Comparison of ENCODE assay signal across 16 mouse cellular contexts in the genomic region with DNA sequence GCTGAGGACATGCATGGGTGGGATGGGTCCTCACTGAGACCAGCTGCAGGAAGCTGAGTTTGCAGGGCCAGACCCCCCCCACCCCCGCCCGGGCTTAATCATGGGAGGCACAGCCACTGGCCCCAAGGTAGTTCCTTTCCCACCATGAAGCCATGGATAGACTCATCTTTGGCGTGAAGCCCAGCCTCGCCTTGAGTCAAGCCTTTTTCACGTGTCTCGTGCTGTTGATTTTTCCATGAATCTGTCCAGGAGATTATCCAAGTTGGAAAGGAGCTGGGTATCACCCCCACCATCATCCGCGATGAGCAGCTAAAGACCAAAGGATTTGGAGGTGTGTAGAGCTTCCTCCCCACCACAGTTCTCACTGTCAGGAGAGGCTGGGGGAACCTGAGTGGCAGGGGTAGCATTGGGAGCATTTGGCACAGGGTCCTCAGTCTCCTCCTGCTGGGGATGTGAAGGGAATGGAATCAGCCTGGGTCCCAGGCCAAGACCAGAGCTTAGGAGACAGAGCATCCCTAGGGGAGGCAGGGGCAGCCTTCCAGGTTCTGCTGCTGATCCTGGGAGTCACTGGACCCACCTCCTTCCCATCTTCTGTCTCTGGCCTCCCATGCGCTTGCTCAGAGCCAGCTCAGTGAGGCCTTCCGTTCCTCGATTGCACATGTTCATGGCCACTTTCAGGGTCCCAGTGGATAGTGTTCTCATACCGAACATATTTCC. TPM values are rescaled to one million over a fixed set of nuclear protein-coding genes. Genes with fewer than 3 reads are reported as not detected.
DNase-seq lines count a peak whose midpoint lies in the region; ATAC-seq lines count a peak whose summit lies in the region.
"Had no signal": no experiment of that assay in that cellular context is flagged by ENCODE, and none has a peak within 500 bp of the region (broad histone marks: within the 10 kb centered on the region; RNA-seq: fewer than 3 reads in every experiment).

No protein-coding gene starts in this region.

- peaks cover 12% of the 10 kb centered on the region for H3K4me1 ChIP-seq in heart, embryonic 11.5 days (ENCODE audit: control insufficient read depth, insufficient read depth, low read length)
- peaks cover 13% of the 10 kb centered on the region; the same call in 1 of the 2 replicates for H3K4me1 ChIP-seq in neural tube, embryonic 15.5 days
- H3K4me1 ChIP-seq in forebrain, embryonic 11.5 days (replicated peaks; ENCODE audit: control insufficient read depth, insufficient read depth, low read length): peaks cover 8% of the 10 kb centered on the region; the same call in 1 of the 2 replicates

- H3K4me2 ChIP-seq in heart, embryonic 11.5 days: no peak overlapping the region
- no peak overlapping the region for H3K4me2 ChIP-seq in neural tube, embryonic 15.5 days
- no peak overlapping the region for H3K4me2 ChIP-seq in forebrain, embryonic 11.5 days (ENCODE audit: low read depth, low read length, severe bottlenecking)
- H3K4me2 ChIP-seq: neural tube, embryonic 13.5 days; stomach, embryonic 15.5 days had no signal

- H3K9me3 ChIP-seq in heart, embryonic 11.5 days (replicated peaks; ENCODE audit: control insufficient read depth, low read length): no peaks in the 10 kb centered on the region
- no peaks in the 10 kb centered on the region for H3K9me3 ChIP-seq in neural tube, embryonic 15.5 days (replicated peaks)
- no peaks in the 10 kb centered on the region for H3K9me3 ChIP-seq in forebrain, embryonic 11.5 days (ENCODE audit: control insufficient read depth, low read length)
- H3K9me3 ChIP-seq: neural tube, embryonic 13.5 days; stomach, embryonic 15.5 days had no signal

- H3K9ac ChIP-seq in heart, embryonic 11.5 days (ENCODE audit: low read depth, low read length): no peak overlapping the region
- H3K9ac ChIP-seq in neural tube, embryonic 15.5 days (replicated peaks): no peak overlapping the region
- no peak overlapping the region for H3K9ac ChIP-seq in forebrain, embryonic 11.5 days (ENCODE audit: low read length)
- H3K9ac ChIP-seq: liver, embryonic 14.5 days; neural tube, embryonic 13.5 days; stomach, embryonic 15.5 days had no signal

- ATAC-seq in heart, embryonic 11.5 days (replicated peaks; ENCODE audit: insufficient number of reproducible peaks, low FRiP score, low TSS enrichment): no peak
- no peak for ATAC-seq in neural tube, embryonic 15.5 days (ENCODE audit: low FRiP score)
- no peak for ATAC-seq in forebrain, embryonic 11.5 days (replicated peaks; ENCODE audit: low FRiP score)

- 86% methylated on average over 12 of the region's 12 CpGs for WGBS in heart, embryonic 11.5 days (ENCODE audit: insufficient replicate concordance)
- WGBS in neural tube, embryonic 15.5 days: 88% methylated on average over 12 of the region's 12 CpGs
- 96% methylated on average over 12 of the region's 12 CpGs for WGBS in forebrain, embryonic 11.5 days

- H3K27ac ChIP-seq in heart, embryonic 11.5 days (ENCODE audit: low read depth, low read length): no peak overlapping the region
- no peak overlapping the region for H3K27ac ChIP-seq in neural tube, embryonic 15.5 days (replicated peaks)
- no peak overlapping the region for H3K27ac ChIP-seq in forebrain, embryonic 11.5 days (ENCODE audit: low read depth, low read length)
- H3K27ac ChIP-seq: liver, embryonic 14.5 days; neural tube, embryonic 13.5 days; stomach, embryonic 15.5 days had no signal

- no peaks in the 10 kb centered on the region for H3K27me3 ChIP-seq in heart, embryonic 11.5 days (ENCODE audit: control insufficient read depth, insufficient read depth, low read length)
- H3K27me3 ChIP-seq in neural tube, embryonic 15.5 days (replicated peaks): no peaks in the 10 kb centered on the region
- H3K27me3 ChIP-seq in forebrain, embryonic 11.5 days (ENCODE audit: control insufficient read depth, insufficient read depth, low read length): no peaks in the 10 kb centered on the region
- H3K27me3 ChIP-seq: neural tube, embryonic 13.5 days; stomach, embryonic 15.5 days had no signal

- peak; percentile 35 to 48 for DNase-seq in heart, adult 18-20 months
- DNase-seq in NIH3T3 (ENCODE audit: low read depth): peak; percentile 52
- DNase-seq in adrenal gland, postnatal 36 days: peak; percentile 26 to 59
- peak; percentile 69 to 83 for DNase-seq in gastrocnemius, postnatal 4 days (ENCODE audit: low spot score in 2 of 2)
- DNase-seq in T-cell, adult 2 months (ENCODE audit: low spot score): no peak
- no peak for DNase-seq in forebrain, embryonic 11.5 days (ENCODE audit: low spot score)
- DNase-seq: cerebellum, postnatal 36 days; lung, postnatal 14 days; retina, postnatal 1 day; spleen, adult 18-20 months; thymus, postnatal 14 days had no signal

- no peak overlapping the region for H3K4me3 ChIP-seq in heart, embryonic 11.5 days (ENCODE audit: low read depth, low read length)
- H3K4me3 ChIP-seq in neural tube, embryonic 15.5 days (replicated peaks): no peak overlapping the region
- H3K4me3 ChIP-seq in forebrain, embryonic 11.5 days (ENCODE audit: low read depth, low read length): no peak overlapping the region
- H3K4me3 ChIP-seq: neural tube, embryonic 13.5 days; stomach, embryonic 15.5 days had no signal

- no peaks in the 10 kb centered on the region; the same call in 1 of the 2 replicates for H3K36me3 ChIP-seq in heart, embryonic 11.5 days (ENCODE audit: control insufficient read depth, insufficient read depth, low read length)
- H3K36me3 ChIP-seq in neural tube, embryonic 15.5 days: peaks cover under 1% of the 10 kb centered on the region; the same call in 1 of the 2 replicates
- no peaks in the 10 kb centered on the region for H3K36me3 ChIP-seq in forebrain, embryonic 11.5 days (ENCODE audit: control insufficient read depth, insufficient read depth, low read length)
- H3K36me3 ChIP-seq: neural tube, embryonic 13.5 days had no signal

RNA-seq across cellular contexts. Expression of a gene that starts 4.2 kb away (rescaled TPM):
- 10 to 100 TPM; 66.6 to 70.9 TPM for total RNA-seq in heart, adult 18-20 months (2021)
- polyA plus RNA-seq in heart, embryonic 11.5 days (2014; fragmentation: Nextera tagmentation; extraction: Ambion mirVana): 38.2 and 38.7 TPM in 2 replicates
- 10 to 100 TPM; 58.4 to 69.0 TPM for total RNA-seq in adrenal gland, postnatal 36 days (2021)
- total RNA-seq in gastrocnemius, postnatal 4 days (2021): 100 to 1,000 TPM; 121 to 126 TPM
- polyA plus RNA-seq in neural tube, embryonic 15.5 days (2015; fragmentation: Nextera tagmentation; extraction: Ambion mirVana): 14.1 and 26.0 TPM in 2 replicates
- polyA plus RNA-seq in forebrain, embryonic 11.5 days (2014; fragmentation: Nextera tagmentation; extraction: Ambion mirVana): 31.2 and 31.5 TPM in 2 replicates

RNA-seq across cellular contexts. Expression of a gene that starts 38.2 kb away (rescaled TPM):
- 10 to 100 TPM; 16.4 to 17.3 TPM for total RNA-seq in heart, adult 18-20 months (2021)
- polyA plus RNA-seq in heart, embryonic 11.5 days (2014; fragmentation: Nextera tagmentation; extraction: Ambion mirVana): 8.4 and 10.3 TPM in 2 replicates
- total RNA-seq in adrenal gland, postnatal 36 days (2021): 10 to 100 TPM; 48.5 to 57.9 TPM
- total RNA-seq in gastrocnemius, postnatal 4 days (2021): 10 to 100 TPM; 40.5 to 44.4 TPM
- 10.4 and 10.9 TPM in 2 replicates for polyA plus RNA-seq in neural tube, embryonic 15.5 days (2015; fragmentation: Nextera tagmentation; extraction: Ambion mirVana)
- 9.4 and 10.7 TPM in 2 replicates for polyA plus RNA-seq in forebrain, embryonic 11.5 days (2014; fragmentation: Nextera tagmentation; extraction: Ambion mirVana)

Comparison
In these comparisons a context has a peak if more than half of its experiments do, and no peak if none do; other contexts are left out.
1. DNase-seq: peak in heart, adult 18-20 months (2 of 2), NIH3T3 (single experiment), adrenal gland, postnatal 36 days (2 of 2) and gastrocnemius, postnatal 4 days (2 of 2); none in T-cell, adult 2 months (single experiment) and forebrain, embryonic 11.5 days (single experiment).